Mouse (Mus musculus) heart, embryonic 10.5 days (tissue): ENCODE data around the gene Fitm2. TPM values are rescaled to one million over a fixed set of nuclear protein-coding genes. Genes with fewer than 3 reads are reported as not detected.

Experiments
- polyA plus RNA-seq: library from polyadenylated mRNA; unstranded; fragments of >200 nt; fragmentation: Nextera tagmentation; extraction: Ambion mirVana; gene quantifications from 2 replicates; pipeline ENCODE4 v1.2.1, GENCODE M21; 2016

Fitm2 gene
- polyA plus RNA-seq, 1 experiment from 2014 or later: 13.0 TPM

Other genes with a start within 250 kb of the Fitm2 start
- gene Jph2, start 74.6 kb downstream of the Fitm2 start, polyA plus RNA-seq: 32.5 and 43.7 TPM in 2 replicates
- gene Oser1, start 47.9 kb downstream of the Fitm2 start, polyA plus RNA-seq: 65.0 and 74.3 TPM in 2 replicates
- 0.21 and 1.1 TPM in 2 replicates for gene Gdap1l1, start 34.2 kb downstream of the Fitm2 start, polyA plus RNA-seq
- gene R3hdml, start 19.7 kb upstream of the Fitm2 start, polyA plus RNA-seq: 0.20 TPM in 1 of 2 replicates, not detected in the other
- 0.02 and 4.4 TPM in 2 replicates for gene Hnf4a, start 34.2 kb upstream of the Fitm2 start, polyA plus RNA-seq
- 27.5 and 31.8 TPM in 2 replicates for gene Ttpal, start 129.7 kb upstream of the Fitm2 start, polyA plus RNA-seq
- 51.1 and 55.2 TPM in 2 replicates for gene Serinc3, start 172.5 kb upstream of the Fitm2 start, polyA plus RNA-seq
- gene Pkig, start 185.8 kb upstream of the Fitm2 start, polyA plus RNA-seq: 226 and 259 TPM in 2 replicates